Mouse (Mus musculus): ENCODE measurements at regions not wholly inside any gene's neighbourhood (a gene's known extent, or its start where the extent isn't known, plus 50 kb on each side); places are given as distances from the start of the nearest gene placed in this dataset.

DNA sequence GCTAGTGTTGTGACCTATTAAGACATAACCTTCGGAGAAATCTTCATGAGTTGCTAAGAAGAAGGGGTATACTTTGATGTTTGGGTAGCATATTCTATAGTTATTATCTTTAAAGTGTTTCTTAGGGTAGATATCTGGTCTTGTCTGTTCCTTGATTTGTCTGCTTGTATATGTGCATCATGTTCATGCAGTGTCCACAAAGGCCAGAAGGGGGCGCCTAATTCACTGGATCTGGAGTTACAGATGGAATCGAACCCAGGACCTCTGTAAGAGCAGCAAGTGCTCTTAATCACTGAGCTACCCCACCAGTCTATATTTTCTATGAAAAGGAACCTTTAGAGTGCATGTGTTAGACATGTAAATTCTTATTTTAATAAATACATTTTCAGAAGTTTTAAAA is 571.1 kb downstream of the Efna5 start:
- TF ChIP-seq POLR2A (IDR thresholded peaks at IDR 0.05; ENCODE audit: borderline replicate concordance, extremely low read depth, insufficient read depth, insufficient read length, poor library complexity, severe bottlenecking), result no peak
- peak; percentile 27; the same call in 1 of the 2 replicates for TF ChIP-seq CTCF (IDR thresholded peaks at IDR 0.05; ENCODE audit: borderline replicate concordance, extremely low read depth, insufficient read depth, insufficient read length)
